Mouse (Mus musculus): ENCODE results near the gene Plg.

Plg gene

DNA sequence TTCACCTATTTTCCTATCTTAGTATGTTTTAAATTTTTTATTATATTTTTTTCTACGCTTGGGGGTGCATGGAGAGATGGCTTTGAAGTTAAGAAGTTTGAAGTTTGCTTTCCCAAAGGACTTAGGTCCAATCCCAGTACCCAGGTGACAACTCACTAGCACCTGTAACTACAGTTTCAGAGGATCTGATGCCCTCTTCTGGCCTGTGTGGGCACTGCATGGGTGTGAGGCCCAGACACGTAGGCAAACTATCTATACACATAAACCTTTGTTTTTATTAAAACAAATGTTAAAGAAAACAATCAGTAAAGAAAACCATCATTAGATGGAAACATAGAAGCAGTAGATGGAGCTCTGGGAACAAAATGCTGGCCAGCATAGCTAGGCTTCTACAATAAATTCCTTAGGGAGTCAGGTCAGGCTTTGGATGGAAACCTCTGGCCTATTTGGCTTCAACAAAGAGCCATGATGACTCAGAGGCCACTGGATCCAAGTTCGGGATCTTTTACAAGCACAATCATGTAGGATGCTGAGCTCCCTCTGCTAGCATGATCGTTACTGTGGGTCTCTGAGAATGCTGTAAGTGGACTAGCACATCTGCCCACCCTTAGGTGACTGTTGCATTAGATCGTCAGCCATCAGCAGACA, 76.9 kb downstream of the Plg start:
- peak; percentile 31 for DNase-seq (ENCODE audit: low read depth)

DNA sequence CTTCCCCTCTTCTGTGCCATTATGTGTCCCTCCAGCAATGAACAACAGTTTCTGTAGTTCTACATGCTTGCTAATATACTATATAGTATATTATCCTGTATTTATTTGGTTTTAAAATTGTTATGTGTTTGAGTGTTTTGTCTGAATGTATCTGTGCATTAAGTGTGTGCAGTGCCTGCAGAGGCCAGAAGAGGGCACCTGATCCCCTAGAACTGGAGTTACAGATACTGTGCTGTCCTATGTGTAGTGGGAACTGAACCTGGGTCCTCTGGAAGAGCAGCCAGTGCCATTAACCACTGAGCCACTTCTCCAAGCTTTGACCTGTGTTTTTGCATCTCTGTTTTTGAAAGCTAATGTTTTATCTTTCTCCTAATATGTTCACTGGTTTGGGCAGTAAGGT, 82.8 kb downstream of the Plg start:
- DNase-seq (ENCODE audit: low read depth) = peak; percentile 33

DNA sequence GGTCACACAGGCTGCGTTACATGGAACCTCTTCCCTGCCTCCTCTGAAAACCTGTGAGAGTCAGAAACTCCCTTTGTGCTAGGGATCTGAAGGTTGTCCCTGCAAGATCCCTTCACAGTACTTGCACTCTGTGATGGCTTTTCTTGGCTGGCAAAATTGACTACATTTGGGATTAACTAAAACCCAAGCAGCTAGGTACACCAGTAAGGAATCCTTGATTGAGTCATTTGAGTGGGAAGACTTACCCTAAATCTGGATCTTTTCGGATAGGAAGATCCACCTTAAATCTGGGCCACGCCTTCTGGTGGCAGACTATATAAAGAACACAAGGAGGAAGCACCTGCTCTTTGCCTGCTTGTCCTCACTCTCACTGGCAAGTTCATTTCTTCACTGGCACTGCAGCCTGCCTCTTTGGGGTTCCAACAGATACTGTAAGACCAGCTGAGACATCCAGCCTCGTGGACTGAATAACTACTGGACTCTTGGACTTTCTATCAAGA, 88.1 kb downstream of the Plg start:
- DNase-seq (ENCODE audit: low read depth) = peak; percentile 23

GRCm38 (mm10) chr17:12467642-12468041, 89.2 kb downstream of the Plg start:
- DNase-seq (ENCODE audit: low read depth) = no peak

GRCm38 (mm10) chr17:12468745-12469144, 90.3 kb downstream of the Plg start:
- peak; percentile 59 for DNase-seq (ENCODE audit: low read depth)

All from 416B (cell line).